Comparison of ENCODE assay signal across 10 mouse cellular contexts in genomic region chr4:152276389-152277347, GRCm38 (mm10). TPM values are rescaled to one million over a fixed set of nuclear protein-coding genes. Genes with fewer than 3 reads are reported as not detected.
DNase-seq lines count a peak whose midpoint lies in the region; TF ChIP-seq lines count a peak whose summit lies in the region.
"Had no signal": no experiment of that assay in that cellular context is flagged by ENCODE, and none has a peak within 500 bp of the region (broad histone marks: within the 10 kb centered on the region; RNA-seq: fewer than 3 reads in every experiment).

No protein-coding gene starts in this region.

- WGBS in kidney, adult 2 months = 60% methylated on average over 10 of the region's 10 CpGs

- no peak for DNase-seq in kidney, adult 2 months
- no peak for DNase-seq in kidney, adult 9 months
- no peak for DNase-seq in testis, postnatal 14 days (ENCODE audit: low spot score)
- peak; percentile 76 to 82 for DNase-seq in cerebellum, postnatal 10 days
- DNase-seq in ovary, adult 18-20 months (ENCODE audit: low spot score) = no peak
- DNase-seq in left cerebral cortex, adult 18-20 months (ENCODE audit: low spot score in 2 of 2) = no peak
- no peak for DNase-seq in kidney, postnatal 14 days

- H3K36me3 ChIP-seq in kidney, adult 2 months (ENCODE audit: control insufficient read depth, insufficient read depth, low read length) = no peaks in the 10 kb centered on the region
- no peaks in the 10 kb centered on the region for H3K36me3 ChIP-seq in testis, adult 2 months (ENCODE audit: control insufficient read depth, insufficient read depth, low read length)

- no peak overlapping the region for H3K4me3 ChIP-seq in kidney, adult 2 months (ENCODE audit: insufficient read depth, low read depth, low read length)
- peak overlapping the region; percentile 65 for H3K4me3 ChIP-seq in testis, adult 2 months (ENCODE audit: control insufficient read depth, low read depth, low read length)

- no peak overlapping the region for H3K27ac ChIP-seq in kidney, adult 2 months (ENCODE audit: insufficient read depth, low read depth, low read length)
- H3K27ac ChIP-seq in testis, adult 2 months (ENCODE audit: control insufficient read depth, insufficient read depth, low read depth, low read length) = no peak overlapping the region

- peak; percentile 58 for TF ChIP-seq CTCF in kidney, adult 2 months (conservative IDR thresholded peaks at IDR 0.05; ENCODE audit: insufficient read depth, insufficient read length, low read depth, low read length)
- TF ChIP-seq CTCF in testis, adult 2 months (IDR thresholded peaks at IDR 0.05; ENCODE audit: control insufficient read depth, insufficient read depth, insufficient replicate concordance, low read depth, low read length) = peak; percentile 88

- no peaks in the 10 kb centered on the region for H3K4me1 ChIP-seq in kidney, adult 2 months (ENCODE audit: control insufficient read depth, insufficient read depth, low read length)
- peaks cover 8% of the 10 kb centered on the region for H3K4me1 ChIP-seq in testis, adult 2 months (ENCODE audit: control insufficient read depth, insufficient read depth, low read length)

- TF ChIP-seq POLR2A in kidney, adult 2 months (IDR thresholded peaks at IDR 0.05; ENCODE audit: low read depth, low read length) = no peak
- TF ChIP-seq POLR2A in testis, adult 2 months (IDR thresholded peaks at IDR 0.05; ENCODE audit: control insufficient read depth, low read depth, low read length) = no peak

- H3K27me3 ChIP-seq in kidney, adult 2 months (replicated peaks; ENCODE audit: control insufficient read depth, insufficient read depth, low read length) = no peaks in the 10 kb centered on the region; the same call in 1 of the 2 replicates
- H3K27me3 ChIP-seq in testis, adult 2 months (ENCODE audit: control insufficient read depth, insufficient read depth, low read length) = no peaks in the 10 kb centered on the region

RNA-seq across cellular contexts. Expression of gene Gpr153, which starts 2.6 kb away (rescaled TPM):
- 6.9 and 9.5 TPM in 2 replicates for polyA plus RNA-seq in kidney, adult 2 months (2012; rRNA removed)
- 17.2 and 18.9 TPM in 2 replicates for polyA plus RNA-seq in testis, adult 2 months (2012; rRNA removed)
- total RNA-seq in left cerebral cortex, adult 18-20 months (2021) = 10 to 100 TPM; 26.8 to 33.4 TPM
- total RNA-seq: hematopoietic stem cell, adult 5-6 weeks had no signal

RNA-seq across cellular contexts. Expression of gene Hes3, which starts 14.8 kb away (rescaled TPM):
- polyA plus RNA-seq in kidney, adult 2 months (2012; rRNA removed) = not detected in 2 replicates
- polyA plus RNA-seq in testis, adult 2 months (2012; rRNA removed) = 1.5 and 1.6 TPM in 2 replicates
- not detected for total RNA-seq in left cerebral cortex, adult 18-20 months (2021)
- total RNA-seq: hematopoietic stem cell, adult 5-6 weeks had no signal
- polyA plus RNA-seq: liver, embryonic 16.5 days had no signal

RNA-seq across cellular contexts. Expression of gene Icmt, which starts 20.4 kb away (rescaled TPM):
- polyA plus RNA-seq in kidney, adult 2 months (2012; rRNA removed) = 31.2 and 32.5 TPM in 2 replicates
- 50.9 and 51.6 TPM in 2 replicates for polyA plus RNA-seq in testis, adult 2 months (2012; rRNA removed)
- total RNA-seq in left cerebral cortex, adult 18-20 months (2021) = 10 to 100 TPM; 49.8 to 58.4 TPM

RNA-seq across cellular contexts. Expression of gene Rnf207, which starts 42.1 kb away (rescaled TPM):
- polyA plus RNA-seq in kidney, adult 2 months (2012; rRNA removed) = 0.19 and 0.67 TPM in 2 replicates
- polyA plus RNA-seq in testis, adult 2 months (2012; rRNA removed) = 0.22 and 0.43 TPM in 2 replicates
- 10 to 100 TPM; 18.9 to 20.8 TPM for total RNA-seq in left cerebral cortex, adult 18-20 months (2021)
- polyA plus RNA-seq: liver, embryonic 16.5 days had no signal

RNA-seq across cellular contexts. Expression of gene Rpl22, which starts 48.9 kb away (rescaled TPM):
- polyA plus RNA-seq in kidney, adult 2 months (2012; rRNA removed) = 45.4 and 90.1 TPM in 2 replicates
- polyA plus RNA-seq in testis, adult 2 months (2012; rRNA removed) = 47.5 and 49.7 TPM in 2 replicates
- 100 to 1,000 TPM; 162 to 191 TPM for total RNA-seq in left cerebral cortex, adult 18-20 months (2021)

Comparison
In these comparisons a context has a peak if more than half of its experiments do, and no peak if none do; other contexts are left out.
1. DNase-seq: peak in cerebellum, postnatal 10 days (2 of 2); none in kidney, adult 2 months (single experiment), kidney, adult 9 months (single experiment), testis, postnatal 14 days (single experiment), ovary, adult 18-20 months (single experiment), left cerebral cortex, adult 18-20 months (0 of 2) and kidney, postnatal 14 days (single experiment).